Mouse (Mus musculus) midbrain, embryonic 10.5 days (tissue): ENCODE measurements at regions not wholly inside any gene's neighbourhood (a gene's known extent, or its start where the extent isn't known, plus 50 kb on each side); places are given as distances from the start of the nearest gene placed in this dataset.

Experiments used
- DNase-seq: peaks from one replicate; pipeline ENCODE4 v3.0.0-alpha.2; 2017; ENCODE audit warnings: low spot score
- H3K27ac ChIP-seq: fragments of 300-500 bp; sonication (generic); replicated peaks from 2 replicates; pipeline ENCODE4 v1.5.1; 2016; ENCODE audit warnings: mild to moderate bottlenecking
- H3K27me3 ChIP-seq: fragments of 300-500 bp; sonication (generic); 2 replicates; pipeline ENCODE4 v1.6.1; 2016; ENCODE audit warnings: low read depth, mild to moderate bottlenecking; ENCODE audit not compliant: poor library complexity, severe bottlenecking
- H3K36me3 ChIP-seq: fragments of 300-500 bp; sonication (generic); 2 replicates; pipeline ENCODE4 v1.6.1; 2016; ENCODE audit warnings: mild to moderate bottlenecking, moderate library complexity
- H3K4me1 ChIP-seq: fragments of 300-500 bp; sonication (generic); 2 replicates; pipeline ENCODE4 v1.6.1; 2016
- H3K4me3 ChIP-seq: fragments of 300-500 bp; sonication (generic); 2 replicates; pipeline ENCODE4 v1.5.1; 2016; ENCODE audit warnings: mild to moderate bottlenecking, moderate library complexity
- H3K9me3 ChIP-seq: fragments of 300-500 bp; sonication (generic); replicated peaks from 2 replicates; pipeline ENCODE4 v1.6.1; 2016; ENCODE audit warnings: mild to moderate bottlenecking
- WGBS: fragments of 180-500 bp; shearing (Covaris S2); methylation state at CpG from one replicate; pipeline ENCODE4 v1.1.7; 2016; 5-methylcytosine and 5-hydroxymethylcytosine counted together

DNA sequence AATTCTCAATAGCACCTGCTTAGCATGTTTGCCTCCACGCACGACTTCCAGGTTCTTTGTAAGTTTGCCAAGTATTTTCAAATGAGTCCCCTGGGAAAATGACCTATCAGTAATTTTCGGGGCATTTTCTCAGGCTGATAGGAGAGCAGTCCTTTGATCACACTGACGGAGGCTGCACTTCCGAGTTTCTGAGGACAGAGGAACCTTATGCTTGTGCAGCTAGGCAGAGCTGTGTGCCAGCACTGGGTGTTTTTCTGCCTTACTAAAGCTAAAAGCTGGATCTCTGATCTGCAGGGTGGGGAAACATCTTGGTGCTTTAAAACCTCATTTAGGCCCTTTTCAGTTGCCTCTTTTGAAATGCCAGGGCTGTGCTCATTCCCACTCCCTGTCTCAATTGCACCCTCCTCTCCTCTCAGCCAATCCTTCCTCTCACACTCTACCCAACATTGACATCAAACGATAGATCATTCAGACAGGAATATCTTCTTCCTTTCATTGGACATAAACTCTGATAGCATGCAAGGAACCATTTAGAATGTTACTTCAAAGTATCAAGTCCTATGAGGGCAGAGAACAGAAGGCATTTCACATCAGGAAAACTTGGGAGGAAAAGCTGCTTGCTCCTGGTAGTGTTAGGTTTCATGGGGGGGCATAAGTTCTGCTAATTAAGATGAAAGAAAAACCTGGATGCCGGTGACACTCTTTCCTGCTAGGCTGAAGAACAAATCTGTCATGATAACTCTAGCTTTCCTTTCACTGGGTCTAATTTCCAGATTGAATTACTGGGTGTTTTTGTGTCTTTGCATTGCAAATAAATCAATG lies 95.3 kb downstream of the Lurap1l start:
- DNase-seq: no peak
- Histone ChIP-seq H3K4me1 (no peaks in the 10 kb centered on the region), H3K27me3 (no peaks in the 10 kb centered on the region), H3K4me3 (no peak overlapping the region), H3K36me3 (no peaks in the 10 kb centered on the region), H3K27ac (no peak overlapping the region), H3K9me3 (peaks cover 3% of the 10 kb centered on the region; the same call in 1 of the 2 replicates)
- 76% methylated on average over 7 of the region's 7 CpGs for WGBS

- H3K27ac ChIP-seq: no peak overlapping the region
- no peak for DNase-seq
- 95% methylated on average over 1 of the region's 1 CpGs for WGBS
Measured at GRCm38 (mm10) chr4:81006546-81006945, 96.1 kb downstream of the Lurap1l start.

DNA sequence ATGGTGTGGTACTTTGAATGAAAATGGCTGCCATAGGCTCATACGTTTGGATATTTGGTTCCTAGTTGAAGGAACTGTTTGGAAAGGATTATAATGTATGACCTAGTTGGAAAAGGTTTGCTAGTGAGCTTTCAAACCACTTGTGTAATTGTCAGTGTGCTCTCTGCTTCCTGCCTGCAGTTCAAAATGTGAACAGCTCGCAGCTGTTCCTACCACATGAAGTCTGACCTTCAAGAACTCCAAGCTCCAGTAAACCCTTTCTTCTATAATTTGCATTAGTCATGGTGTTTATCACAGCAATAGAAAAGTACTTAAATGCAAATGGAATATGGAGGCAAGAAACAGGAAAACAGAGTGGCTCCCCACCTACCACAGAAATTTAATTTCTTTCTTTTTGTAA lies 111.4 kb downstream of the Lurap1l start:
- no peaks in the 10 kb centered on the region for H3K4me1 ChIP-seq
- no peak for DNase-seq
- 55% methylated on average over 2 of the region's 2 CpGs for whole genome bisulfite sequencing
- H3K9me3 ChIP-seq: no peaks in the 10 kb centered on the region
- H3K27me3 ChIP-seq: no peaks in the 10 kb centered on the region
- no peak overlapping the region for H3K27ac ChIP-seq
- H3K36me3 ChIP-seq: no peaks in the 10 kb centered on the region
- no peak overlapping the region for H3K4me3 ChIP-seq

More at GRCm38 (mm10) chr4:81006546-81006945, 96.1 kb downstream of the Lurap1l start:
- Histone ChIP-seq H3K4me3 (no peak overlapping the region), H3K27me3 (no peaks in the 10 kb centered on the region), H3K36me3 (no peaks in the 10 kb centered on the region), H3K4me1 (no peaks in the 10 kb centered on the region), H3K9me3 (no peaks in the 10 kb centered on the region)

GRCm38 (mm10) chr4:81023436-81023983 lies 113.1 kb downstream of the Lurap1l start:
- H3K4me3 ChIP-seq: no peak overlapping the region
- DNase-seq: no peak
- 85% methylated on average over 14 of the region's 14 CpGs for WGBS
- no peak overlapping the region for H3K27ac ChIP-seq
- H3K9me3 ChIP-seq: no peaks in the 10 kb centered on the region
- no peaks in the 10 kb centered on the region for H3K36me3 ChIP-seq
- H3K27me3 ChIP-seq: no peaks in the 10 kb centered on the region
- H3K4me1 ChIP-seq: no peaks in the 10 kb centered on the region

DNA sequence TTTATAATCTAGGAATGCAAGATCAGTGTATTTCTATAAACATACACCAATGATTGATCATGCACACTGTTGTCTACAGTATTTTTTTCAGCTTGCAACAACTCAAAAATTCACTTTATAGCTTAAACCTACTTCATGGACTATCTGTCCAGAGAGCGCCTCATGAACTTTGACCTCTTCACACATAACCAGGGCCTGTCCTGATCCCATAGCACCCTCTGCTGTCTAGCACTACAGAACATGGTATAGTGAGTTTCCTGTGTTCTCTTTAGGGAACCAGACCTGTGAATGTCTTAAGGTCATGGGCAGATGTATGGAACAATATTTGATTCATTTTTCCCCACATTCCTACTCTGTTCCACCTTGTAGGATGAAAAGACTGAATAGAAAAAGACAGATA lies 117.1 kb downstream of the Lurap1l start:
- 91% methylated on average over 1 of the region's 1 CpGs for WGBS
- H3K27ac ChIP-seq: no peak overlapping the region

GRCm38 (mm10) chr4:81030671-81031070 lies 120.2 kb downstream of the Lurap1l start:
- Histone ChIP-seq H3K27ac (no peak overlapping the region), H3K4me1 (no peaks in the 10 kb centered on the region), H3K9me3 (no peaks in the 10 kb centered on the region), H3K4me3 (no peak overlapping the region), H3K27me3 (no peaks in the 10 kb centered on the region), H3K36me3 (no peaks in the 10 kb centered on the region)
- 85% methylated on average over 3 of the region's 3 CpGs for WGBS
- no peak for DNase-seq

More for the DNA sequence above, 117.1 kb downstream of the Lurap1l start:
- no peaks in the 10 kb centered on the region for H3K36me3 ChIP-seq
- no peaks in the 10 kb centered on the region for H3K9me3 ChIP-seq
- no peaks in the 10 kb centered on the region for H3K27me3 ChIP-seq
- no peak overlapping the region for H3K4me3 ChIP-seq
- H3K4me1 ChIP-seq: no peaks in the 10 kb centered on the region
- no peak for DNase-seq

GRCm38 (mm10) chr4:81037336-81037902 lies 127.0 kb downstream of the Lurap1l start:
- H3K36me3 ChIP-seq: no peaks in the 10 kb centered on the region
- no peaks in the 10 kb centered on the region for H3K27me3 ChIP-seq
- no peak for DNase-seq
- no peaks in the 10 kb centered on the region for H3K9me3 ChIP-seq
- H3K4me1 ChIP-seq: no peaks in the 10 kb centered on the region
- H3K27ac ChIP-seq: no peak overlapping the region
- no peak overlapping the region for H3K4me3 ChIP-seq

GRCm38 (mm10) chr4:81058227-81058626 lies 147.8 kb downstream of the Lurap1l start:
- 90% methylated on average over 1 of the region's 1 CpGs for WGBS
- DNase-seq: no peak
- H3K27me3 ChIP-seq: no peaks in the 10 kb centered on the region
- no peaks in the 10 kb centered on the region for H3K36me3 ChIP-seq
- H3K4me1 ChIP-seq: no peaks in the 10 kb centered on the region
- H3K9me3 ChIP-seq: no peaks in the 10 kb centered on the region
- no peak overlapping the region for H3K27ac ChIP-seq
- H3K4me3 ChIP-seq: no peak overlapping the region

GRCm38 (mm10) chr4:81058809-81059208 lies 148.4 kb downstream of the Lurap1l start:
- Histone ChIP-seq H3K27ac (no peak overlapping the region), H3K36me3 (no peaks in the 10 kb centered on the region), H3K4me3 (no peak overlapping the region), H3K9me3 (no peaks in the 10 kb centered on the region), H3K27me3 (no peaks in the 10 kb centered on the region), H3K4me1 (no peaks in the 10 kb centered on the region)
- 87% methylated on average over 5 of the region's 5 CpGs for WGBS
- no peak for DNase-seq

- Histone ChIP-seq H3K4me3 (no peak overlapping the region), H3K4me1 (no peaks in the 10 kb centered on the region), H3K27me3 (no peaks in the 10 kb centered on the region), H3K36me3 (no peaks in the 10 kb centered on the region), H3K9me3 (no peaks in the 10 kb centered on the region), H3K27ac (no peak overlapping the region)
- 90% methylated on average over 3 of the region's 3 CpGs for whole genome bisulfite sequencing
- DNase-seq: no peak
Measured at GRCm38 (mm10) chr4:81059356-81059755, 148.9 kb downstream of the Lurap1l start.

DNA sequence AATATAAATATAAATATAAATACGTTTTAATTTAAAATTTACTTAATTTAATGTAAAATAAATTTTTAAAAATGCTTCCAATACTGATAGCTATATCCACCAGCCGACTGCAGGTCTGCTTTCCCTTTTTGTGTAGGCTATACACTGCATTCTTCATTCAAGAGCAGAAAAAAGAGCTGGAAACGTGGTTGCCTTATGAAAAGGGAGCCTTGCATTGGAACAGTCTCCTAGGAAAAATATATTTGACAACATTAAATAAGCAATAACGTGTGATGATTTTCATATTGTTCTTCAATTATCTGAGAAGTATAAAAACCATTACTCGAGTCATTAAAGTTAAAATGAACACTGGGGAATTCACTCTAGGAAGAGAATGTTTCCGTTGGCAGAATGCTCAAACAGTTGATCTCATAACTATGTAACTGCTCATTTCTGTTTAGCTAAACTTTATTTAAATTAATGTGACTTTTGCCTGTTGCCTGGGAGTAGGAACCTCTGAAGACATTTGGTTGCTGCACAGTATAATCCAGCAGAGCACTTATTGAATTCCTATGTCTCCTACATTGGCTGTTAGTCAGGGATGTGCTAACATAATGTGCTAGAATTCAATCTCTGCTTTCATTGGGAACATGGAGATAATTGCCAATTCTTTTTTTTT lies 172.0 kb downstream of the Lurap1l start:
- Histone ChIP-seq H3K4me1 (no peaks in the 10 kb centered on the region), H3K27me3 (no peaks in the 10 kb centered on the region), H3K27ac (no peak overlapping the region), H3K36me3 (no peaks in the 10 kb centered on the region), H3K4me3 (no peak overlapping the region), H3K9me3 (no peaks in the 10 kb centered on the region)
- 77% methylated on average over 6 of the region's 6 CpGs for WGBS
- no peak for DNase-seq

DNA sequence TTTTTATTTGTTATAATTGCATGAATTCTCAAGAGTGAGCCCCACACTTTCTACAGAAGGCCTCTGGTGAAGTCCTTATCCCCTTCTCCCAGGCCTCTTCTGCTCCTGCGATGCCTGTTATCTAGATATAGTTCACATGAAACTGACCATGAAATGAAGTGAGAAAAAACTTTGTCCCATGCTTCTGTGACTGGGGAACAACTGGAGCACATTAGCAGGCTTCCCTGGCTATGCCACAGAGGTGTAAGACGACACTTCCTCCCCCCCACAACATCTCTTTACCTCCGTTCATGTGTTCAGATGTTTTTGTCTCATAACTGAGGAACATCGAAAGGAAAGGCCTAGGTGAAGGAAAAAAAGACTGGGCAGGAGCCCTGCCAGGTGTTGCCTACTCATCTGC lies 174.7 kb downstream of the Lurap1l start:
- H3K4me3 ChIP-seq: no peak overlapping the region
- DNase-seq: no peak
- WGBS: 73% methylated on average over 4 of the region's 4 CpGs
- H3K36me3 ChIP-seq: no peaks in the 10 kb centered on the region
- H3K27ac ChIP-seq: no peak overlapping the region
- H3K9me3 ChIP-seq: no peaks in the 10 kb centered on the region
- no peaks in the 10 kb centered on the region for H3K27me3 ChIP-seq
- no peaks in the 10 kb centered on the region for H3K4me1 ChIP-seq

DNA sequence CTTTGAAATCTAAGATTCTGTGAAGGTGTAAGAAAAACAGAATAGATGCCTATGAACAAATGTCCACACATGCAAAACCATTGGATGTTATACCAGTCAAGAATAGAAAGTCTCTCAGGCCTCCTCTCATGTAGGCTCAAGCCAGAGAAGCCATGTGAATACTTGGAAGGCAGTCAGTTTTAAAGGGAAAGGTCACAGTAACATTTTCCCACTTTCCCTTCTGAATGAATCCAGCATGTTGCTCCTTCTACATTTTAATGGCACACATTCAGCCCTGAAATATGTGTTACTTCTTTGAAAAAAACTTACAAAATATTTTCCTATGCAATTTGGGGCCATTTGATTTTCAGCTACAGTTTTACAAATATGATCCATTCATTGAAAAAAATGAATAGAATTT lies 186.1 kb downstream of the Lurap1l start:
- H3K36me3 ChIP-seq: no peaks in the 10 kb centered on the region
- H3K27me3 ChIP-seq: no peaks in the 10 kb centered on the region
- no peak for DNase-seq
- H3K27ac ChIP-seq: no peak overlapping the region
- H3K9me3 ChIP-seq: no peaks in the 10 kb centered on the region
- H3K4me3 ChIP-seq: no peak overlapping the region
- H3K4me1 ChIP-seq: no peaks in the 10 kb centered on the region
